ENCODE assay signal across 8 mouse cellular contexts in the genomic region with DNA sequence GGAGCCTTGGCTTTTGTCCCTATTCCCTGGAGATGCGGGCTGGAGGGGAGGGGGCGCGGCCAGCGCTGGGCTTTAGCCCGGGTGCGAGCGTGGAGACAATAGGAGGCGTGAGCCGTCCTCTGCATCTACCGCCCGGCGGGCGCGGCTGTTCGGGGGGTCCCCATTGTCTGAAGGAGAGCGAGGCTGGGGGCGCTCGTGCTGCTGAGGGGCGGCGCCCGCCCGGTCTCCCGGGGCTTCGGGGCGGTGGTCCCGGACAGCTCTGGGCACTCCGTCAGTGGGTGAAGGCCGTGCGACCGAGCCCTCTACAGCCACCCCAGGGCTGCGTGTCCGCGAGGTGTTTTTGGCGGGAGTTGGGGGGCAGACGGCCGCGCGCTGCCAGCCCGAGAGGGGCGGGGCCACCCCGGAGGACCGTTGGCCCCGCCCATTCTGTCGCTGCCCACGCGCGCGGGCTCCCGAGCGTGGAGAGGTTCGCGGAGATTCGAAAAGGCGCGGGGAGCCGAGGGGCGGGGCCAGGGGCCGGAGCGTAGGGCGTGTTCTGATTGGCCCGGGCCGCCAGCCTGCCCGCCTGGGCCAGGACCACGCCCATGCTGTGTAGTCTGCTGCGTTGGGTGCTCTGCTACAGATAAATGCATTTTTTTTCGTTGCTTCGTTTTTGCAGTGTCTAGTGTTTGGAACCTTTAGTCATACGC. TPM values are rescaled to one million over a fixed set of nuclear protein-coding genes. Genes with fewer than 3 reads are reported as not detected.
A peak's percentile ranks its signal among the peaks of the same experiment; 100 is the strongest.
DNase-seq lines count a peak whose midpoint lies in the region; ATAC-seq and TF ChIP-seq lines count a peak whose summit lies in the region.

No protein-coding gene starts in this region.

- peak overlapping the region; percentile 84 for H3K4me3 ChIP-seq in E14TG2a.4 (replicated peaks; ENCODE audit: low read length)
- peak overlapping the region; percentile 96 for H3K4me3 ChIP-seq in forebrain, embryonic 13.5 days
- H3K4me3 ChIP-seq in neural tube, embryonic 15.5 days (replicated peaks), result peak overlapping the region; percentile 70

- H3K4me2 ChIP-seq in forebrain, embryonic 13.5 days, result peak overlapping the region; percentile 92
- H3K4me2 ChIP-seq in neural tube, embryonic 15.5 days, result peak overlapping the region; percentile 91

- peak; percentile 85 for ATAC-seq in forebrain, embryonic 13.5 days
- ATAC-seq in neural tube, embryonic 15.5 days (ENCODE audit: low FRiP score), result peak; percentile 88

- H3K27me3 ChIP-seq in E14TG2a.4 (ENCODE audit: insufficient read depth, low read length), result no peaks in the 10 kb centered on the region
- H3K27me3 ChIP-seq in forebrain, embryonic 13.5 days, result no peaks in the 10 kb centered on the region
- no peaks in the 10 kb centered on the region for H3K27me3 ChIP-seq in neural tube, embryonic 15.5 days (replicated peaks)

- H3K9me3 ChIP-seq in E14TG2a.4 (ENCODE audit: low read length), result no peaks in the 10 kb centered on the region
- H3K9me3 ChIP-seq in forebrain, embryonic 13.5 days (replicated peaks), result no peaks in the 10 kb centered on the region
- H3K9me3 ChIP-seq in neural tube, embryonic 15.5 days (replicated peaks), result no peaks in the 10 kb centered on the region

- peak overlapping the region; percentile 98 for H3K9ac ChIP-seq in forebrain, embryonic 13.5 days
- peak overlapping the region; percentile 83 for H3K9ac ChIP-seq in neural tube, embryonic 15.5 days (replicated peaks)

- intact Hi-C loops in heart, postnatal 14 days (cut with DNase I), result no loop called here

- under 1% methylated on average over 44 of the region's 68 CpGs for WGBS in forebrain, embryonic 13.5 days
- under 1% methylated on average over 64 of the region's 68 CpGs for WGBS in neural tube, embryonic 15.5 days

- DNase-seq in c-Kit-positive CD71-positive TER-119-positive erythroid progenitor cells, embryonic 14.5 days (ENCODE audit: low spot score), result peak; percentile 96
- DNase-seq in heart, postnatal 14 days, result peak; percentile 95 to 96
- DNase-seq in layer of hippocampus, adult 11-12 months (ENCODE audit: low spot score), result peak; percentile 95
- peak; percentile 93 to 95 for DNase-seq in lung, adult 18-20 months
- peak; percentile 93 for DNase-seq in testis, postnatal 14 days (ENCODE audit: low spot score)

- peak overlapping the region; percentile 99 for H3K27ac ChIP-seq in forebrain, embryonic 13.5 days
- peak overlapping the region; percentile 94 for H3K27ac ChIP-seq in neural tube, embryonic 15.5 days (replicated peaks)

- no peak for TF ChIP-seq CTCF in E14TG2a.4 (conservative IDR thresholded peaks at IDR 0.05; ENCODE audit: low read length)

- H3K36me3 ChIP-seq in E14TG2a.4 (ENCODE audit: insufficient read depth, low read length), result peaks cover 34% of the 10 kb centered on the region
- H3K36me3 ChIP-seq in forebrain, embryonic 13.5 days (ENCODE audit: poor library complexity, severe bottlenecking), result peaks cover 26% of the 10 kb centered on the region
- H3K36me3 ChIP-seq in neural tube, embryonic 15.5 days, result peaks cover 19% of the 10 kb centered on the region

- peaks cover 69% of the 10 kb centered on the region for H3K4me1 ChIP-seq in E14TG2a.4 (replicated peaks; ENCODE audit: low read depth, low read length)
- H3K4me1 ChIP-seq in forebrain, embryonic 13.5 days, result peaks cover 46% of the 10 kb centered on the region
- H3K4me1 ChIP-seq in neural tube, embryonic 15.5 days, result peaks cover 45% of the 10 kb centered on the region

RNA-seq across cellular contexts. Expression of a gene that starts 0.6 kb away (rescaled TPM):
- 6,579 and 6,954 TPM in 2 replicates for polyA plus RNA-seq in forebrain, embryonic 13.5 days (2015; fragmentation: Nextera tagmentation; extraction: Ambion mirVana)
- 10 to 100 TPM; 50.0 to 79.2 TPM for total RNA-seq in heart, postnatal 14 days (2021)
- 4,048 and 4,915 TPM in 2 replicates for polyA plus RNA-seq in neural tube, embryonic 15.5 days (2015; fragmentation: Nextera tagmentation; extraction: Ambion mirVana)

RNA-seq across cellular contexts. Expression of a gene that starts 27.8 kb away (rescaled TPM):
- polyA plus RNA-seq in forebrain, embryonic 13.5 days (2015; fragmentation: Nextera tagmentation; extraction: Ambion mirVana), result 5.5 and 6.0 TPM in 2 replicates
- total RNA-seq in heart, postnatal 14 days (2021), result 10 to 100 TPM; 15.5 to 19.6 TPM
- polyA plus RNA-seq in neural tube, embryonic 15.5 days (2015; fragmentation: Nextera tagmentation; extraction: Ambion mirVana), result 30.5 and 35.2 TPM in 2 replicates

RNA-seq across cellular contexts. Expression of a gene that starts 42.1 kb away (rescaled TPM):
- polyA plus RNA-seq in forebrain, embryonic 13.5 days (2015; fragmentation: Nextera tagmentation; extraction: Ambion mirVana), result 10.6 and 11.9 TPM in 2 replicates
- total RNA-seq in heart, postnatal 14 days (2021), result under 1 TPM in 1 of 2 experiments, not detected in 1; 0.68 TPM
- polyA plus RNA-seq in neural tube, embryonic 15.5 days (2015; fragmentation: Nextera tagmentation; extraction: Ambion mirVana), result 1.8 and 5.4 TPM in 2 replicates

Comparison
In these comparisons a context has a peak if more than half of its experiments do, and no peak if none do; other contexts are left out.
1. Peak in every context shown above with its lines: DNase-seq, ATAC-seq, H3K4me3 ChIP-seq and H3K27ac ChIP-seq.